Comparison of ENCODE assay signal across 29 mouse cellular contexts in the genomic region with DNA sequence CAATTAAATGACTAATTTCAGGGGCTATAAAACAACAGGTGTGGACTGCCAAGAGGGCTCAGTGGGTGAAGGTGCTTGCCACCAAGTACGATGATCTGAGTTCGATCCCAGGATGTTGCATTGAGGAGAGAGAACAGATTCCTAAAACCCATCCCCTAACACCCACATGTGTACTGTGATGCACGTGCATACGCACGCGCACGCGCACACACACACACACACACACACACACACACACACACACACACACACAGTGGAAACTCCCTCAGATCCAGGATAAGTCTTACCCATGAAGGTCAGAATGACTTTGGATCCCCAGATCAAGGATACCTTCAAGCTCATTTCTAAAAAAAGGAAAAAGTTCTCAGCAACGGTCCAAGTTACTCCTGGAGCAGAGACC. TPM values are rescaled to one million over a fixed set of nuclear protein-coding genes. Genes with fewer than 3 reads are reported as not detected.
A peak's percentile ranks its signal among the peaks of the same experiment; 100 is the strongest.
DNase-seq lines count a peak whose midpoint lies in the region; TF ChIP-seq lines count a peak whose summit lies in the region.
"Had no signal": no experiment of that assay in that cellular context is flagged by ENCODE, and none has a peak within 500 bp of the region (broad histone marks: within the 10 kb centered on the region; RNA-seq: fewer than 3 reads in every experiment).

No protein-coding gene starts in this region.

- H3K9ac ChIP-seq in CH12.LX (ENCODE audit: insufficient read depth, low read depth) (no peak overlapping the region), ES-Bruce4 (ENCODE audit: low read depth, poor library complexity, severe bottlenecking) (peak overlapping the region; percentile 48)
- H3K9ac ChIP-seq: embryonic facial prominence, embryonic 13.5 days; embryonic facial prominence, embryonic 15.5 days; forebrain, embryonic 12.5 days had no signal

- no peak for TF ChIP-seq RAD21 in CH12.LX (IDR thresholded peaks at IDR 0.05; ENCODE audit: low read depth, low read length)

- DNase-seq in A20 (ENCODE audit: low read depth, low spot score): peak; percentile 88
- DNase-seq in CH12.LX (ENCODE audit: extremely low read depth): no peak
- DNase-seq in ZHBTc4 (ENCODE audit: low read depth, low spot score): peak; percentile 33
- no peak for DNase-seq in lung, adult 18-20 months
- no peak for DNase-seq in layer of hippocampus, adult 9-10 months (ENCODE audit: low spot score)
- no peak for DNase-seq in thymus, adult 18-20 months
- no peak for DNase-seq in heart, postnatal 10 days
- DNase-seq: adrenal gland, adult 2 months; adrenal gland, postnatal 10 days; adrenal gland, postnatal 25 days; B cell, adult 2 months; cerebellum, adult 11 months; cerebellum, adult 18-20 months; cerebellum, postnatal 14 days; cerebellum, postnatal 36 days had no signal

- in situ Hi-C loops in CH12.LX (cut with MboI; ENCODE audit: low pct_ligation_motif_present, low pct_unique_long_range_greater_than_20kb, low sequenced_read_pairs): no loop called here

- H3K36me3 ChIP-seq in CH12.LX (replicated peaks in 1 of 2; ENCODE audit: control insufficient read depth in 1 of 2, insufficient read depth in 1 of 2, low read length in 1 of 2) (no peaks in the 10 kb centered on the region), ES-Bruce4 (ENCODE audit: control insufficient read depth, insufficient read depth, low read length, poor library complexity, severe bottlenecking) (no peaks in the 10 kb centered on the region)
- H3K36me3 ChIP-seq: embryonic facial prominence, embryonic 13.5 days; embryonic facial prominence, embryonic 15.5 days; forebrain, embryonic 10.5 days; forebrain, embryonic 12.5 days; G1E had no signal

- H3K9me3 ChIP-seq in CH12.LX (replicated peaks; ENCODE audit: low read length) (peaks cover 8% of the 10 kb centered on the region), ES-Bruce4 (replicated peaks; ENCODE audit: control insufficient read depth, insufficient read depth, low read length, poor library complexity, severe bottlenecking) (no peaks in the 10 kb centered on the region)
- H3K9me3 ChIP-seq: embryonic facial prominence, embryonic 13.5 days; embryonic facial prominence, embryonic 15.5 days; forebrain, embryonic 10.5 days; forebrain, embryonic 12.5 days had no signal

- no peaks in the 10 kb centered on the region for H3K27me3 ChIP-seq in CH12.LX (replicated peaks)
- no peaks in the 10 kb centered on the region for H3K27me3 ChIP-seq in ES-Bruce4 (ENCODE audit: control insufficient read depth, insufficient read depth, low read length, poor library complexity, severe bottlenecking)
- H3K27me3 ChIP-seq: forebrain, embryonic 12.5 days had no signal

- H3K27ac ChIP-seq in CH12.LX (ENCODE audit: insufficient read depth, low read depth) (peak overlapping the region; percentile 85), ES-Bruce4 (ENCODE audit: insufficient read depth, low read length) (peak overlapping the region; percentile 68)
- H3K27ac ChIP-seq: embryonic facial prominence, embryonic 13.5 days; embryonic facial prominence, embryonic 15.5 days; forebrain, embryonic 10.5 days; forebrain, embryonic 12.5 days had no signal

- peak; percentile 2; the same call in 1 of the 2 replicates for TF ChIP-seq EP300 in CH12.LX (IDR thresholded peaks at IDR 0.05; ENCODE audit: low read length)
- TF ChIP-seq EP300 in ES-Bruce4 (IDR thresholded peaks at IDR 0.05; ENCODE audit: insufficient read depth, low read depth, low read length): 0 out of 2 replicates have a peak, but pooled peaks have one; percentile 2

- TF ChIP-seq POLR2A in CH12.LX (IDR thresholded peaks at IDR 0.05; ENCODE audit: low read depth, low read length) (0 out of 2 replicates have a peak, but pooled peaks have one; percentile 8), ES-Bruce4 (IDR thresholded peaks at IDR 0.05; ENCODE audit: insufficient read depth, low read length) (no peak)

- no peak for TF ChIP-seq CTCF in CH12.LX (conservative IDR thresholded peaks at IDR 0.05 in 1 of 2, IDR thresholded peaks at IDR 0.05 in 1 of 2; ENCODE audit: low read depth in 2 of 2, low read length in 2 of 2)
- TF ChIP-seq CTCF in ES-Bruce4 (IDR thresholded peaks at IDR 0.05; ENCODE audit: low read depth, low read length): no peak

- H3K4me1 ChIP-seq in CH12.LX (ENCODE audit: control insufficient read depth in 1 of 2, insufficient read depth in 2 of 2) (peaks cover 51 to 94% of the 10 kb centered on the region in 2 experiments), ES-Bruce4 (ENCODE audit: control insufficient read depth, insufficient read depth, low read length) (peaks cover 8% of the 10 kb centered on the region)

- no peaks in the 10 kb centered on the region for H3K79me2 ChIP-seq in CH12.LX (replicated peaks; ENCODE audit: control insufficient read depth, extremely low read depth, insufficient read depth, poor library complexity, severe bottlenecking)

- dilution Hi-C loops in CH12.LX (cut with MboI; ENCODE audit: extremely low pct_ligation_motif_present, extremely low pct_unique_long_range_greater_than_20kb, low sequenced_read_pairs): no loop called here

- intact Hi-C loops in heart, postnatal 10 days (cut with DNase I): no loop called here

- H3K4me2 ChIP-seq in CH12.LX (ENCODE audit: insufficient read depth, low read depth, poor library complexity, severe bottlenecking): no peak overlapping the region
- H3K4me2 ChIP-seq: embryonic facial prominence, embryonic 13.5 days; embryonic facial prominence, embryonic 15.5 days; forebrain, embryonic 12.5 days had no signal

- H3K4me3 ChIP-seq in CH12.LX (replicated peaks in 1 of 3; ENCODE audit: low read depth in 2 of 3, low read length in 2 of 3, poor library complexity in 1 of 3): peak overlapping the region in 1 of 3 experiments; percentile 18
- peak overlapping the region; percentile 56 for H3K4me3 ChIP-seq in ES-Bruce4 (ENCODE audit: low read depth, low read length)
- H3K4me3 ChIP-seq: embryonic facial prominence, embryonic 13.5 days; embryonic facial prominence, embryonic 15.5 days; erythroblast, embryonic 14.5 days; forebrain, embryonic 10.5 days; forebrain, embryonic 12.5 days had no signal

TF ChIP-seq in CH12.LX, 34 proteins besides CTCF, POLR2A, EP300 and RAD21 (continues in another document):
- TF ChIP-seq TCF12 (IDR thresholded peaks at IDR 0.05; ENCODE audit: low read depth, low read length) (no peak), ZNF384 (IDR thresholded peaks at IDR 0.05; ENCODE audit: low read depth, low read length) (no peak), CHD2 (IDR thresholded peaks at IDR 0.05; ENCODE audit: low read length) (no peak), JUND (conservative IDR thresholded peaks at IDR 0.05; ENCODE audit: low read depth, low read length) (no peak), ZC3H11A (IDR thresholded peaks at IDR 0.05; ENCODE audit: low read depth, low read length) (no peak), E2F4 (IDR thresholded peaks at IDR 0.05; ENCODE audit: insufficient replicate concordance, low read depth, low read length) (no peak), MAZ (IDR thresholded peaks at IDR 0.05; ENCODE audit: low read depth, low read length) (no peak; the same call in 1 of the 2 replicates), USF1 (IDR thresholded peaks at IDR 0.05; ENCODE audit: low read depth, low read length) (no peak), ETS1 (conservative IDR thresholded peaks at IDR 0.05; ENCODE audit: low read depth, low read length) (0 out of 2 replicates have a peak, but pooled peaks have one; percentile 2), GABPA (IDR thresholded peaks at IDR 0.05; ENCODE audit: insufficient replicate concordance, low read depth, low read length) (no peak), HCFC1 (IDR thresholded peaks at IDR 0.05; ENCODE audit: low read depth, low read length) (peak; percentile 7; the same call in 1 of the 2 replicates), JUN (IDR thresholded peaks at IDR 0.05; ENCODE audit: insufficient read depth, low read depth, low read length) (no peak; the same call in 1 of the 2 replicates), BHLHE40 (IDR thresholded peaks at IDR 0.05; ENCODE audit: low read depth, low read length) (peak; percentile 90), MXI1 (IDR thresholded peaks at IDR 0.05; ENCODE audit: low read depth, low read length) (0 out of 2 replicates have a peak, but pooled peaks have one; percentile 16), PAX5 (IDR thresholded peaks at IDR 0.05; ENCODE audit: low read length) (no peak), RCOR1 (conservative IDR thresholded peaks at IDR 0.05; ENCODE audit: low read depth, low read length) (no peak), ZKSCAN1 (IDR thresholded peaks at IDR 0.05; ENCODE audit: borderline replicate concordance, low read depth, low read length) (no peak), KAT2A (IDR thresholded peaks at IDR 0.05; ENCODE audit: insufficient replicate concordance, low read length) (no peak), SMC3 (IDR thresholded peaks at IDR 0.05; ENCODE audit: low read depth, low read length) (no peak), NELFE (IDR thresholded peaks at IDR 0.05; ENCODE audit: low read depth, low read length) (no peak; the same call in 1 of the 2 replicates), ZMIZ1 (IDR thresholded peaks at IDR 0.05; ENCODE audit: low read depth, low read length) (no peak)

RNA-seq across cellular contexts. Expression of a gene that starts 10.9 kb away (rescaled TPM):
- total RNA-seq in CH12.LX (2012; rRNA removed) (3.6 and 4.5 TPM in 2 replicates), CH12.LX (2014; rRNA removed) (2.0 and 2.2 TPM in 2 replicates)
- polyA plus RNA-seq in CH12.LX (2012; ENCODE audit: insufficient read length, low read depth) (2.2 and 2.3 TPM in 2 replicates), ES-Bruce4 (2011; ENCODE audit: insufficient read depth, insufficient read length, low read depth, missing spikeins) (0.99 and 3.0 TPM in 2 replicates)
- 1 to 10 TPM; 1.4 to 1.6 TPM for total RNA-seq in heart, postnatal 10 days (2021)

RNA-seq across cellular contexts. Expression of a gene that starts 31.7 kb away (rescaled TPM):
- total RNA-seq in CH12.LX (2012; rRNA removed) (35.3 and 36.1 TPM in 2 replicates), CH12.LX (2014; rRNA removed) (13.5 and 15.5 TPM in 2 replicates)
- polyA plus RNA-seq in CH12.LX (2012; ENCODE audit: insufficient read length, low read depth) (36.9 and 38.9 TPM in 2 replicates), ES-Bruce4 (2011; ENCODE audit: insufficient read depth, insufficient read length, low read depth, missing spikeins) (1.1 TPM in 1 of 2 replicates, not detected in the other)
- total RNA-seq in heart, postnatal 10 days (2021): under 1 TPM; 0.15 to 0.48 TPM
- total RNA-seq: common myeloid progenitor, adult 5-6 weeks had no signal
- polyA plus RNA-seq: embryonic facial prominence, embryonic 11.5 days; erythroblast, embryonic 14.5 days; forebrain, embryonic 14.5 days; G1E; Patski had no signal

RNA-seq across cellular contexts. Expression of a gene that starts 40.1 kb away (rescaled TPM):
- total RNA-seq in CH12.LX (2012; rRNA removed): not detected in 2 replicates
- total RNA-seq in CH12.LX (2014; rRNA removed): not detected in 2 replicates
- not detected in 2 replicates for polyA plus RNA-seq in CH12.LX (2012; ENCODE audit: insufficient read length, low read depth)
- not detected in 2 replicates for polyA plus RNA-seq in ES-Bruce4 (2011; ENCODE audit: insufficient read depth, insufficient read length, low read depth, missing spikeins)
- under 1 TPM; 0.29 to 0.35 TPM for total RNA-seq in heart, postnatal 10 days (2021)
- total RNA-seq: common myeloid progenitor, adult 5-6 weeks; G1E had no signal
- polyA plus RNA-seq: adrenal gland, adult 2 months; brain, embryonic 14.5 days; embryonic facial prominence, embryonic 11.5 days; embryonic facial prominence, embryonic 13.5 days; erythroblast, embryonic 14.5 days; forebrain, embryonic 10.5 days; forebrain, embryonic 12.5 days; forebrain, embryonic 14.5 days; forebrain, embryonic 16.5 days; G1E had no signal

RNA-seq across cellular contexts. Expression of a gene that starts 53.9 kb away (rescaled TPM):
- total RNA-seq in CH12.LX (2012; rRNA removed): 0.17 and 0.42 TPM in 2 replicates
- total RNA-seq in CH12.LX (2014; rRNA removed): not detected in 2 replicates
- polyA plus RNA-seq in CH12.LX (2012; ENCODE audit: insufficient read length, low read depth): 0.37 TPM in 1 of 2 replicates, not detected in the other
- polyA plus RNA-seq in ES-Bruce4 (2011; ENCODE audit: insufficient read depth, insufficient read length, low read depth, missing spikeins): not detected in 2 replicates
- 1 to 10 TPM; 1.2 to 2.9 TPM for total RNA-seq in heart, postnatal 10 days (2021)
- total RNA-seq: common myeloid progenitor, adult 5-6 weeks had no signal
- polyA plus RNA-seq: CD4-positive, CD25-positive, alpha-beta regulatory T cell, adult 4 months; embryonic facial prominence, embryonic 11.5 days; embryonic facial prominence, embryonic 13.5 days; embryonic facial prominence, embryonic 15.5 days; erythroblast, embryonic 14.5 days; forebrain, embryonic 10.5 days; forebrain, embryonic 12.5 days; forebrain, embryonic 14.5 days; forebrain, embryonic 16.5 days; G1E; Patski had no signal

Comparison
In these comparisons a context has a peak if more than half of its experiments do, and no peak if none do; other contexts are left out.
1. DNase-seq: peak in A20 (single experiment) and ZHBTc4 (single experiment); none in CH12.LX (single experiment), lung, adult 18-20 months (0 of 2), layer of hippocampus, adult 9-10 months (single experiment), thymus, adult 18-20 months (0 of 2) and heart, postnatal 10 days (0 of 2).
2. RNA of a gene that starts 31.7 kb away (total RNA-seq): 13.5 to 36.1 TPM in CH12.LX; 0.15 to 0.48 TPM in heart, postnatal 10 days; every median in the first group is over 4 times any median in the second.